Mouse (Mus musculus) splenic B cell, adult 2 months (primary cell): ENCODE data around the gene Elovl2.

Experiments used
- DNase-seq: peaks from one replicate; pipeline ENCODE4 v3.0.0-alpha.2; 2011; ENCODE audit warnings: low read depth, low spot score
- H3K27me3 ChIP-seq: 2 replicates; pipeline ENCODE4 v1.6.1; 2012; ENCODE audit warnings: mild to moderate bottlenecking, low read length, moderate library complexity, mixed read lengths; ENCODE audit not compliant: control insufficient read depth, poor library complexity, insufficient read depth, severe bottlenecking
- H3K36me3 ChIP-seq: 2 replicates; pipeline ENCODE4 v1.6.1; 2012; ENCODE audit warnings: mild to moderate bottlenecking, low read length, moderate library complexity, mixed read lengths; ENCODE audit not compliant: control insufficient read depth, poor library complexity, insufficient read depth, severe bottlenecking

Elovl2 gene

GRCm38 (mm10) chr13:41244306-41244830 lies 24.2 kb upstream of the Elovl2 start:
- no peak for DNase-seq
- Histone ChIP-seq H3K36me3 (no peaks in the 10 kb centered on the region), H3K27me3 (no peaks in the 10 kb centered on the region)

DNA sequence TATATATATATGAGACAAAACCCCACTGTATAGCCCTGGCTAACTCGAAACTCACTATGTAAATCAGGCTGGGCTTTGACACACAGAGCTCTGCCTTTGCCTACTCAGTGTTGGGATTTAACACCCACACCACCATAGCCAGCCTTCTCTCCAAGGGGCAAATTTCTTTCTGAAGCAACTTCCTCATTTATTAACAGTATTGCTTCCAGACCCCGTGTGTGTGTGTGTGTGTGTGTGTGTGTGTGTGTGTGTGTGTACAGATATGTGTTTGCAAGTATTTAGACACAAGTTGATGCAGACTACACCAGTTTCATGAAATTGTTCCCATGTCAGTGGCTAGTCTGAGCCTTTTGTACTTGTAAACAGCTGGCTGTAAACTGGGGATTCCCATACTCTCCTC lies 21.4 kb upstream of the Elovl2 start:
- Histone ChIP-seq H3K36me3 (no peaks in the 10 kb centered on the region), H3K27me3 (no peaks in the 10 kb centered on the region)
- DNase-seq = peak; percentile 12

GRCm38 (mm10) chr13:41238805-41239130 lies 18.6 kb upstream of the Elovl2 start:
- Histone ChIP-seq H3K36me3 (no peaks in the 10 kb centered on the region), H3K27me3 (no peaks in the 10 kb centered on the region)
- peak; percentile 78 for DNase-seq

DNA sequence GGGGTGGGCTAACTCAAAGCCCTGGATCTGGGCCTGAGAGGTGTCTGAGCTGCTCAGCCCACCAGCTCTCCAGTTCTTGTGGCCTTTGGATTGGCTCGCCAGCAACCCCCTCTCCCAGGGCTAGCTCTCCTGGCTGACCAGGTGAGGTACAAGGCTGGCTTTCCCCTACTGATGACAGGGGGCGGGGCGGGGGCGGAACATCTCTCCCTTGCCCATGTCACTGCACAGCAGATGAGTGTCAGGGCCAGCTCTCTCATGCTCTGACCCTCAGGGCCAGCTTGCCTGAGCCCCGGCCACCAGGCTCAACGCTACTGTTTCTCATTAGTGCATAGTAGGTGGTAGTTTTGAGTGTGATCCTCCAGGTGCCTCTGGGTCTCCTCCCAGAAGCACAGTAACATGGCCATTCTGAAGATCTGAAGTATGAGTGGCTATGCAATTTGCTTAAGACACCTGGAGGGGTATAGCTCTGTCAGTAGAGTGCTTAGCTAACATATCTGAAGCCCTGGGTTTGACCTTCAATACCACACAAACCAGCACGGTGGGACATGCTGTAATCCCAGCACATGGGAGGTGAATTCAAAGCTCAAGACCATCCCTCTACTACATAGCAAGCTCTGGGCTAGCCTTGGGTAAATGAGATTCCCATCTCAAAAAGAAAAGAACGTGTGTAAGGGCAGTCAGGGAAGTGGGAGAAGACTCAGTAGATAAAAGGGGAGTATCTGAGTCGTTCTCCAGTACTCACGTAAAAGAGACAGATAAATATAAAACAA lies 18.0 kb upstream of the Elovl2 start:
- H3K27me3 ChIP-seq = no peaks in the 10 kb centered on the region
- DNase-seq = no peak

DNA sequence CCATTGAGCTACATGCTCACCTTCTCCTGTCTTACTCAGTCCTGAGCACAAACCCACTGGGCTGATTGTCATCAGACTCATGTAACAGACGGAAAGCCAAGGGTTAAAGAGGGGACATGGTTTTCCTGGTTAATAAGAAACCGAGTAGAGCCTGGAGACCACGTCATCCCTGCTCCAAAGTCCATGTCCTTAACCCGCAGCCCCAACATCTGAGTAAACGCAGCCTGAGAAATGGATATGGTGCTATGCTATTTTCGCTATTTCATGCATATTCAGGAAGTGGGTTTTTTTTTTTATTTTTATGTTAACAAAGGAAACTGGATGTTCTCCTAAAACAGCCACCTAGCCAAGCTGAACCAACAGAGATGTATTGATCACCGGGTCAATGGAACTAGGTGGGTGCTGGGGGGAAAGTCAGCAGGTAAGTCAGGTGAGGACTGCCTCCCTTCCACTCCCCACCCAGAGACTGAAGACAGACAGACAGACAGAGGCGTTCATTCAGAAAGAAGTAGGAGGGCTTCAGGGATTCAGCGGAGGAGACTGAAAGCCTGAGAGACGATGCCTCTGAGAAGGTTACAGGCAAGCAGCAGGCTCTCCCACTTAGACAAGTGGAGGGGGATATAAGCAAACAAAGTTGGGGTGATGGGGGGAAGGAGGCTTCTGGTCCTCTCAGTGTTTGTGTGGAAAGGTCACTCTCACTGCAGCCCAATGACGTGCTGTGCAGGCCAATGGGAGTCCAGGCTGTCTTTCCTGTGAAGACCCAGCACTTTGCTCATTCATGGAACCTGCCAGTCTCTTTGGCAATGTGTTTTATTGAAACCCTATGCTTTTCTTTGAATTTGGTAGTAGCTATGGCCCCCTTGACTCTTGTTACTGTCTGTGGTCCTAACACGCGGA lies 15.9 kb upstream of the Elovl2 start:
- DNase-seq = no peak
- Histone ChIP-seq H3K27me3 (no peaks in the 10 kb centered on the region), H3K36me3 (no peaks in the 10 kb centered on the region)

More for the DNA sequence above, 18.0 kb upstream of the Elovl2 start:
- no peaks in the 10 kb centered on the region for H3K36me3 ChIP-seq

- Histone ChIP-seq H3K36me3 (no peaks in the 10 kb centered on the region), H3K27me3 (no peaks in the 10 kb centered on the region; the same call in 1 of the 2 replicates)
- no peak for DNase-seq
These were observed 15.0 kb upstream of the Elovl2 start for GRCm38 (mm10) chr13:41235181-41235580.

DNA sequence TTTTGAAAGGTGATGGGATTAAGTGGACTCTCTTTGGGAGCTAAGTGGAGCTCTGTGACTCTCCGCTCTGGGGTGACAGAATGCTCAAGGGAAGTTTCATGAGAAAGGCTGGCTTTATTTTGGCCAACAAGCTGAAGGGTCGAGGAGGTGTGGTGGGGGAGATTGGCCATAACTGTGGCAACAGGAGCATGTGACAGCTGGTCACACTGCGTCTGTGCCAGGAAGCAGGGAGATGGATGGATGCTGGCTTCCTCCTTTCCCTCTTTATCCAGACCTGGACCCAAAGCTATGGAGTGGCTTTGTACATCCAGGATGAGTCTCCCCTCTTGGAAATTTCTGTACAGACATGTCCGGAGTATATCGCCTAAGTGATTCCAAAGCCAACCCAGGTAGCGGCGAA lies 13.0 kb upstream of the Elovl2 start:
- no peak for DNase-seq
- H3K27me3 ChIP-seq = no peaks in the 10 kb centered on the region; the same call in 1 of the 2 replicates

GRCm38 (mm10) chr13:41232209-41232608 lies 12.0 kb upstream of the Elovl2 start:
- no peaks in the 10 kb centered on the region for H3K36me3 ChIP-seq
- DNase-seq = no peak
- H3K27me3 ChIP-seq = no peaks in the 10 kb centered on the region; the same call in 1 of the 2 replicates

More for the DNA sequence above, 13.0 kb upstream of the Elovl2 start:
- H3K36me3 ChIP-seq = no peaks in the 10 kb centered on the region

GRCm38 (mm10) chr13:41231389-41231983 lies 11.3 kb upstream of the Elovl2 start:
- no peak for DNase-seq

DNA sequence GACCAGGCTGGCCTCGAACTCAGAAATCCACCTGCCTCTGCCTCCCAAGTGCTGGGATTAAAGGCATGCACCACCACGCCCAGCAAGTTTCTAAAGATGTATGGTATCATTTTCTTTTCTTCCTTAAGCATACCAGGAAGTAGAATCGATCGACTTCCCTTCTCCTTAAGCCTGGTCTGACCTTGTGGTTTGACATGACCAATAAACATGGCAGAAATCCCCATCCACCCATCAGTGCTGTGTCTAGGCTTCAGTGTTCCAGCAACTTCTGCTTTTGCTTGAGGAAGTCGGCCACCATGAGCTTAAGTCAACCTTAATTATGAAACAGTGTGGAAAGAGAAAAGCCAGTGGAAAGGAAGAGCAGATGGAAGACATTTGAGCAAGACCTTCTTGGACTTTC lies 10.1 kb upstream of the Elovl2 start:
- H3K36me3 ChIP-seq = no peaks in the 10 kb centered on the region
- DNase-seq = peak; percentile 15

More at GRCm38 (mm10) chr13:41231389-41231983, 11.3 kb upstream of the Elovl2 start:
- H3K27me3 ChIP-seq = no peaks in the 10 kb centered on the region; the same call in 1 of the 2 replicates
- no peaks in the 10 kb centered on the region for H3K36me3 ChIP-seq

GRCm38 (mm10) chr13:41228060-41228459 lies 7.9 kb upstream of the Elovl2 start:
- H3K36me3 ChIP-seq = no peaks in the 10 kb centered on the region
- H3K27me3 ChIP-seq = no peaks in the 10 kb centered on the region; the same call in 1 of the 2 replicates
- no peak for DNase-seq

More for the DNA sequence above, 10.1 kb upstream of the Elovl2 start:
- no peaks in the 10 kb centered on the region; the same call in 1 of the 2 replicates for H3K27me3 ChIP-seq

DNA sequence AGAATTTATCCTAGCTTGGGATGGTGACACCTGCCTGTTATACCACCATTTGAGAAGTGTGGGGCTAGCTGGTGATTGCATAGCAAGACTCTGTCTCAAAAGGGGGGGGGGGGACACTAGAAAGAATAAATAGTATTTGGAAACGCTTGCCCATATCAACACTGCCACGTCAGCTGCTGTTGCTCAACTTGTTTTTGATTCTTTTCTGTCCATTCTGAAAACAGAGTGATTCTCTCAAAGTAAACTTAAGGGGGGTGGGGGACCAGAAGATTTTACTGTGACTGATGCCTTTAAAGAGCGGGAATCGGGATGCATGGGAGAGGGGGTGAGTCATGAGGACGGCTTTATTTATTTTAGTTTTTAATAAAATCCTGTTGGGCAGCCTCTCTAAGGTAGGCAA lies 6.3 kb upstream of the Elovl2 start:
- Histone ChIP-seq H3K36me3 (no peaks in the 10 kb centered on the region), H3K27me3 (no peaks in the 10 kb centered on the region; the same call in 1 of the 2 replicates)
- DNase-seq = no peak

DNA sequence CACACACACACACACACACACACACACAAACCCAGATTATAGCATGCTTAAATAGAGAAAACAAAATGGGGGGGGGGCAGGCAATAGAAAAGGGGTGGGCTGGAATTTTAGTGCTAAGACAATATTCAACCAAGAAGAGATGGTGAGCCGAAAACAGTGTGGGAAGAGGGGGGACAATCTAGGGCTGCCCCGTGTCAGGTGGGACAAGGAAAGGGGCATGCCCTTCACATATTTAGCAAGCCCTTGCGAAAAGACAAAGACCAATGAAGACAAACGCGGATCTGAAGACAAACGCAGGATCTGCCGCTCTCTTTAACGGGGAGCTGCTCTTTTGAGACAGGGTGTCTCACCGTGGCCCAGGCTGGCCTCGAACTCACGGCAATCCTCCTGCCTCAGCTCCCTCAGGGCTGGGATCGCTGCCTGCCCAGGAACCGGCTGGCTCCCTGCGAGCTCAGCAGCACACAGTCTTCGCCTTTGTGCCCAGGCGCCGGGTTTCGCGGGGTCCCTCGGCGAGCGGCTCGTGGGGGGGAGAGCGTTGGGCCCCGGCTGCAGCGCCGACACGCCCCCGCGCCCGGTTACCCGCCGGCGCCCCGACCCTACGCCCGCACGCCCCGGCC lies 410 bp downstream of the Elovl2 start:
- Histone ChIP-seq H3K27me3 (peaks cover 6% of the 10 kb centered on the region), H3K36me3 (no peaks in the 10 kb centered on the region)
- peak; percentile 10 for DNase-seq

DNA sequence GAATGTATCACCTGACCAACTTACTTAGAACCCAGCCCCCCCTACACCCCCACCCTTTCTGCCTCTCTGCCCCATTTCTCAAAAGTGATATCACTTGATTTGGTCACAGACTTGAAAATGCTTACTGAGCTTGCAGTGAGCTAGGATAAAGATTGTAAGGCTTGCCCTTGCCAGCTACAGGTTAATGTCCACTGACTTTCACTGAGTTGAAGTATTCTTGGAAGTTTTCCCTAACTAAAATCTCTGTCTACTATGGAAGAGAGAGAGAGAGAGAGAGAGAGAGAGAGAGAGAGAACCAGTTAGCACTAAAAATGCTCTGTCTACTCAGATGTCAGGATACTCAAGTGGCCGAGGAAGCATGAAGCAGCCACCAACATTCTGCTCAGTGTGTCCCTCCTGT lies 1.1 kb downstream of the Elovl2 start:
- no peak for DNase-seq
- no peaks in the 10 kb centered on the region for H3K36me3 ChIP-seq
- peaks cover 6% of the 10 kb centered on the region for H3K27me3 ChIP-seq
